In genomic region chr4:134534124-134534886, GRCm38 (mm10) we compare ENCODE assay signal across 8 mouse cellular contexts. TPM values are rescaled to one million over a fixed set of nuclear protein-coding genes. Genes with fewer than 3 reads are reported as not detected.
DNase-seq lines count a peak whose midpoint lies in the region; ATAC-seq and TF ChIP-seq lines count a peak whose summit lies in the region.

No protein-coding gene starts in this region.

- DNase-seq in urinary bladder, adult 18-20 months (ENCODE audit: low spot score in 2 of 2) = peak; percentile 49 to 62
- DNase-seq in urinary bladder, postnatal 10 days (ENCODE audit: low spot score) = no peak
- peak; percentile 46 to 58 for DNase-seq in gastrocnemius, postnatal 36 days
- DNase-seq in liver, embryonic 14.5 days (ENCODE audit: low read depth in 3 of 3, low spot score in 3 of 3) = peak in 2 of 3 experiments; percentile 49 to 57
- DNase-seq in natural killer cell, adult 2 months (ENCODE audit: low spot score in 2 of 2) = peak; percentile 46 to 63
- DNase-seq in thymus, adult 18-20 months = peak; percentile 66 to 69

- peaks cover 13% of the 10 kb centered on the region for H3K4me1 ChIP-seq in intestine, embryonic 15.5 days (replicated peaks)
- peaks cover 21% of the 10 kb centered on the region in 2 experiments for H3K4me1 ChIP-seq in liver, embryonic 14.5 days (replicated peaks; ENCODE audit: control insufficient read depth in 2 of 2, insufficient read depth in 2 of 2, low read length in 1 of 2)

- H3K9ac ChIP-seq in intestine, embryonic 15.5 days = peak overlapping the region; percentile 81
- peak overlapping the region; percentile 70 for H3K9ac ChIP-seq in liver, embryonic 14.5 days (replicated peaks)

- TF ChIP-seq EP300 in liver, embryonic 14.5 days (IDR thresholded peaks at IDR 0.05; ENCODE audit: low read depth) = no peak

- under 1% methylated on average over 57 of the region's 57 CpGs for WGBS in intestine, embryonic 15.5 days
- WGBS in liver, embryonic 14.5 days (ENCODE audit: insufficient replicate concordance) = under 1% methylated on average over 56 of the region's 57 CpGs

- H3K4me2 ChIP-seq in intestine, embryonic 15.5 days (replicated peaks) = peak overlapping the region; percentile 79
- peak overlapping the region; percentile 81 for H3K4me2 ChIP-seq in liver, embryonic 14.5 days (ENCODE audit: low read depth)

- TF ChIP-seq CTCF in liver, embryonic 14.5 days (IDR thresholded peaks at IDR 0.05; ENCODE audit: low read depth) = no peak

- no peaks in the 10 kb centered on the region for H3K9me3 ChIP-seq in intestine, embryonic 15.5 days
- H3K9me3 ChIP-seq in liver, embryonic 14.5 days (ENCODE audit: control insufficient read depth, low read length) = no peaks in the 10 kb centered on the region

- no peaks in the 10 kb centered on the region for H3K27me3 ChIP-seq in intestine, embryonic 15.5 days (replicated peaks)
- H3K27me3 ChIP-seq in liver, embryonic 14.5 days (ENCODE audit: control insufficient read depth, insufficient read depth, low read length) = no peaks in the 10 kb centered on the region

- ATAC-seq in common myeloid progenitor, adult 5-6 weeks (replicated peaks; ENCODE audit: low read depth, poor library complexity, severe bottlenecking) = peak; percentile 38
- ATAC-seq in intestine, embryonic 15.5 days = peak; percentile 22
- ATAC-seq in liver, embryonic 14.5 days (ENCODE audit: insufficient read depth) = peak; percentile 59

- H3K4me3 ChIP-seq in intestine, embryonic 15.5 days (replicated peaks) = peak overlapping the region; percentile 98
- H3K4me3 ChIP-seq in liver, embryonic 14.5 days (ENCODE audit: insufficient read depth in 1 of 2, low read depth in 2 of 2, low read length in 2 of 2) = peak overlapping the region; percentile 76 to 86

- peak overlapping the region; percentile 79 for H3K27ac ChIP-seq in intestine, embryonic 15.5 days
- peak overlapping the region; percentile 14 for H3K27ac ChIP-seq in liver, embryonic 14.5 days

- intact Hi-C loops in gastrocnemius, postnatal 36 days (cut with DNase I) = no loop called here

- H3K36me3 ChIP-seq in intestine, embryonic 15.5 days = peaks cover 14% of the 10 kb centered on the region
- peaks cover 3% of the 10 kb centered on the region for H3K36me3 ChIP-seq in liver, embryonic 14.5 days (replicated peaks; ENCODE audit: control insufficient read depth, insufficient read depth, low read depth)

RNA-seq across cellular contexts. Expression of gene Mtfr1l, which starts 0.9 kb away (rescaled TPM):
- total RNA-seq in common myeloid progenitor, adult 5-6 weeks (2017) = 46.2 and 52.7 TPM in 2 replicates
- 100 to 1,000 TPM; 124 to 130 TPM for total RNA-seq in gastrocnemius, postnatal 36 days (2021)
- 88.3 and 96.4 TPM in 2 replicates for polyA plus RNA-seq in intestine, embryonic 15.5 days (2015; fragmentation: Nextera tagmentation; extraction: Ambion mirVana)
- polyA plus RNA-seq in liver, embryonic 14.5 days (2012; rRNA removed) = 27.0 and 28.4 TPM in 2 replicates
- 41.6 and 48.5 TPM in 2 replicates for polyA plus RNA-seq in liver, embryonic 14.5 days (2014; fragmentation: Nextera tagmentation; extraction: Ambion mirVana)

RNA-seq across cellular contexts. Expression of gene Selenon, which starts 17.7 kb away (rescaled TPM):
- 6.5 and 9.7 TPM in 2 replicates for total RNA-seq in common myeloid progenitor, adult 5-6 weeks (2017)
- total RNA-seq in gastrocnemius, postnatal 36 days (2021) = 1 to 10 TPM; 4.9 to 6.1 TPM
- polyA plus RNA-seq in intestine, embryonic 15.5 days (2015; fragmentation: Nextera tagmentation; extraction: Ambion mirVana) = 15.3 and 25.1 TPM in 2 replicates
- 3.6 and 4.6 TPM in 2 replicates for polyA plus RNA-seq in liver, embryonic 14.5 days (2012; rRNA removed)
- polyA plus RNA-seq in liver, embryonic 14.5 days (2014; fragmentation: Nextera tagmentation; extraction: Ambion mirVana) = 1.9 and 3.4 TPM in 2 replicates

RNA-seq across cellular contexts. Expression of gene Aunip, which starts 23.5 kb away (rescaled TPM):
- 32.6 and 37.0 TPM in 2 replicates for total RNA-seq in common myeloid progenitor, adult 5-6 weeks (2017)
- total RNA-seq in gastrocnemius, postnatal 36 days (2021) = under 1 TPM in 1 of 2 experiments, not detected in 1; 0.20 TPM
- 16.0 and 18.0 TPM in 2 replicates for polyA plus RNA-seq in intestine, embryonic 15.5 days (2015; fragmentation: Nextera tagmentation; extraction: Ambion mirVana)
- 13.5 and 21.0 TPM in 2 replicates for polyA plus RNA-seq in liver, embryonic 14.5 days (2012; rRNA removed)
- 7.6 and 10.2 TPM in 2 replicates for polyA plus RNA-seq in liver, embryonic 14.5 days (2014; fragmentation: Nextera tagmentation; extraction: Ambion mirVana)

RNA-seq across cellular contexts. Expression of gene Paqr7, which starts 37.8 kb away (rescaled TPM):
- 10.6 and 12.6 TPM in 2 replicates for total RNA-seq in common myeloid progenitor, adult 5-6 weeks (2017)
- total RNA-seq in gastrocnemius, postnatal 36 days (2021) = 1 to 10 TPM; 2.4 to 3.0 TPM
- 11.5 TPM in 2 replicates for polyA plus RNA-seq in intestine, embryonic 15.5 days (2015; fragmentation: Nextera tagmentation; extraction: Ambion mirVana)
- 4.1 and 5.7 TPM in 2 replicates for polyA plus RNA-seq in liver, embryonic 14.5 days (2012; rRNA removed)
- 1.9 and 2.3 TPM in 2 replicates for polyA plus RNA-seq in liver, embryonic 14.5 days (2014; fragmentation: Nextera tagmentation; extraction: Ambion mirVana)

Comparison
In these comparisons a context has a peak if more than half of its experiments do, and no peak if none do; other contexts are left out.
1. RNA of gene Aunip, which starts 23.5 kb away (total RNA-seq): 32.6 to 37.0 TPM in common myeloid progenitor, adult 5-6 weeks; 0.20 TPM in gastrocnemius, postnatal 36 days; every median in the first group is over 10 times any median in the second.
2. Peak in every context shown above with its lines, with median percentiles within 50 percentile points of each other: ATAC-seq.